21 mouse cellular contexts compared by ENCODE assay signal in genomic region chr12:26163416-26163815, GRCm38 (mm10).
DNase-seq lines count a peak whose midpoint lies in the region; ATAC-seq and TF ChIP-seq lines count a peak whose summit lies in the region.
"Had no signal": no experiment of that assay in that cellular context is flagged by ENCODE, and none has a peak within 500 bp of the region (broad histone marks: within the 10 kb centered on the region; RNA-seq: fewer than 3 reads in every experiment).

No protein-coding gene starts in this region.

- 43% methylated on average over 3 of the region's 3 CpGs for whole genome bisulfite sequencing in embryonic facial prominence, embryonic 14.5 days
- WGBS in embryonic facial prominence, embryonic 10.5 days, result 79% methylated on average over 3 of the region's 3 CpGs
- WGBS in limb, embryonic 14.5 days, result 56% methylated on average over 3 of the region's 3 CpGs
- WGBS in limb, embryonic 10.5 days, result 80% methylated on average over 3 of the region's 3 CpGs
- WGBS in midbrain, embryonic 10.5 days, result 81% methylated on average over 3 of the region's 3 CpGs

- no peak overlapping the region for H3K4me2 ChIP-seq in embryonic facial prominence, embryonic 14.5 days (ENCODE audit: low read depth, low read length)
- H3K4me2 ChIP-seq in limb, embryonic 14.5 days (replicated peaks; ENCODE audit: low read depth, low read length, severe bottlenecking), result no peak overlapping the region
- H3K4me2 ChIP-seq: hindbrain, embryonic 15.5 days; midbrain, embryonic 15.5 days had no signal

- H3K27me3 ChIP-seq in embryonic facial prominence, embryonic 14.5 days (replicated peaks; ENCODE audit: control insufficient read depth, insufficient read depth, low read length), result no peaks in the 10 kb centered on the region
- no peaks in the 10 kb centered on the region for H3K27me3 ChIP-seq in embryonic facial prominence, embryonic 10.5 days (replicated peaks; ENCODE audit: low read depth, poor library complexity, severe bottlenecking)
- H3K27me3 ChIP-seq in limb, embryonic 14.5 days (ENCODE audit: control insufficient read depth, insufficient read depth, low read length), result no peaks in the 10 kb centered on the region
- H3K27me3 ChIP-seq in limb, embryonic 10.5 days (ENCODE audit: low read depth, poor library complexity, severe bottlenecking), result no peaks in the 10 kb centered on the region
- H3K27me3 ChIP-seq in midbrain, embryonic 10.5 days (ENCODE audit: low read depth, poor library complexity, severe bottlenecking), result no peaks in the 10 kb centered on the region
- H3K27me3 ChIP-seq: hindbrain, embryonic 15.5 days; megakaryocyte, embryonic 14.5 days; midbrain, embryonic 15.5 days; Patski had no signal

- H3K36me3 ChIP-seq in embryonic facial prominence, embryonic 14.5 days (ENCODE audit: control insufficient read depth, insufficient read depth, low read length), result no peaks in the 10 kb centered on the region
- no peaks in the 10 kb centered on the region for H3K36me3 ChIP-seq in embryonic facial prominence, embryonic 10.5 days (replicated peaks)
- no peaks in the 10 kb centered on the region for H3K36me3 ChIP-seq in limb, embryonic 14.5 days (ENCODE audit: control insufficient read depth, insufficient read depth, low read length)
- H3K36me3 ChIP-seq in limb, embryonic 10.5 days, result no peaks in the 10 kb centered on the region
- no peaks in the 10 kb centered on the region for H3K36me3 ChIP-seq in midbrain, embryonic 10.5 days
- H3K36me3 ChIP-seq: forebrain, embryonic 10.5 days; hindbrain, embryonic 15.5 days; midbrain, embryonic 15.5 days had no signal

- no peaks in the 10 kb centered on the region for H3K4me1 ChIP-seq in embryonic facial prominence, embryonic 14.5 days (ENCODE audit: control insufficient read depth, insufficient read depth, low read length)
- H3K4me1 ChIP-seq in embryonic facial prominence, embryonic 10.5 days, result no peaks in the 10 kb centered on the region
- H3K4me1 ChIP-seq in limb, embryonic 14.5 days (ENCODE audit: control insufficient read depth, insufficient read depth, low read length), result 0 out of 2 replicates have a peak, but pooled peaks cover 2% of the 10 kb centered on the region
- H3K4me1 ChIP-seq in limb, embryonic 10.5 days, result no peaks in the 10 kb centered on the region
- H3K4me1 ChIP-seq in midbrain, embryonic 10.5 days, result no peaks in the 10 kb centered on the region
- H3K4me1 ChIP-seq: forebrain, embryonic 10.5 days; hindbrain, embryonic 15.5 days; megakaryocyte, embryonic 14.5 days; midbrain, embryonic 15.5 days had no signal

- DNase-seq in embryonic facial prominence, embryonic 14.5 days (ENCODE audit: low spot score), result peak; percentile 63
- no peak for DNase-seq in embryonic facial prominence, embryonic 10.5 days (ENCODE audit: low spot score)
- peak; percentile 29 for DNase-seq in limb, embryonic 14.5 days (ENCODE audit: low spot score)
- DNase-seq in limb, embryonic 10.5 days (ENCODE audit: low spot score), result no peak
- DNase-seq in urinary bladder, postnatal 14 days (ENCODE audit: low spot score), result peak; percentile 16
- DNase-seq in urinary bladder, postnatal 4 days (ENCODE audit: low spot score in 2 of 2), result no peak
- peak; percentile 66 for DNase-seq in telencephalon, adult 2 months (ENCODE audit: low read depth, low spot score)
- no peak for DNase-seq in midbrain, embryonic 10.5 days (ENCODE audit: low spot score)
- DNase-seq: adrenal gland, adult 8-10 months; cerebellum, adult 9-10 months; gastrocnemius, postnatal 10 days; kidney, adult 18-20 months; kidney, postnatal 10 days; liver, postnatal 0 days; thymus, adult 2 months had no signal

- H3K27ac ChIP-seq in embryonic facial prominence, embryonic 14.5 days (replicated peaks; ENCODE audit: low read depth, low read length), result 0 out of 2 replicates have a peak overlapping the region, but pooled peaks have one; percentile 21
- no peak overlapping the region for H3K27ac ChIP-seq in embryonic facial prominence, embryonic 10.5 days (replicated peaks)
- H3K27ac ChIP-seq in limb, embryonic 14.5 days (replicated peaks; ENCODE audit: low read depth, low read length), result no peak overlapping the region
- H3K27ac ChIP-seq in limb, embryonic 10.5 days, result no peak overlapping the region
- no peak overlapping the region for H3K27ac ChIP-seq in midbrain, embryonic 10.5 days (replicated peaks)
- H3K27ac ChIP-seq: forebrain, embryonic 10.5 days; hindbrain, embryonic 15.5 days; midbrain, embryonic 15.5 days had no signal

- H3K9me3 ChIP-seq in embryonic facial prominence, embryonic 14.5 days (ENCODE audit: control insufficient read depth, low read length), result no peaks in the 10 kb centered on the region
- H3K9me3 ChIP-seq in embryonic facial prominence, embryonic 10.5 days, result no peaks in the 10 kb centered on the region
- H3K9me3 ChIP-seq in limb, embryonic 14.5 days (ENCODE audit: control insufficient read depth, low read length), result no peaks in the 10 kb centered on the region
- H3K9me3 ChIP-seq in limb, embryonic 10.5 days (replicated peaks), result no peaks in the 10 kb centered on the region
- no peaks in the 10 kb centered on the region for H3K9me3 ChIP-seq in midbrain, embryonic 10.5 days (replicated peaks)
- H3K9me3 ChIP-seq: forebrain, embryonic 10.5 days; hindbrain, embryonic 15.5 days; megakaryocyte, embryonic 14.5 days; midbrain, embryonic 15.5 days had no signal

- H3K4me3 ChIP-seq in embryonic facial prominence, embryonic 14.5 days (ENCODE audit: low read depth, low read length), result no peak overlapping the region
- H3K4me3 ChIP-seq in embryonic facial prominence, embryonic 10.5 days, result no peak overlapping the region
- H3K4me3 ChIP-seq in limb, embryonic 14.5 days (replicated peaks; ENCODE audit: low read length), result no peak overlapping the region
- H3K4me3 ChIP-seq in limb, embryonic 10.5 days, result no peak overlapping the region
- H3K4me3 ChIP-seq in midbrain, embryonic 10.5 days, result no peak overlapping the region
- H3K4me3 ChIP-seq: forebrain, embryonic 10.5 days; hindbrain, embryonic 15.5 days; megakaryocyte, embryonic 14.5 days; midbrain, embryonic 15.5 days; myocyte had no signal

- no peak for ATAC-seq in embryonic facial prominence, embryonic 14.5 days (ENCODE audit: low read depth)
- no peak for ATAC-seq in limb, embryonic 14.5 days (ENCODE audit: low FRiP score, low read depth)
- ATAC-seq: liver, postnatal 0 days; midbrain, embryonic 15.5 days; Patski had no signal

- no peak for TF ChIP-seq POLR2A in limb, embryonic 14.5 days (IDR thresholded peaks at IDR 0.05; ENCODE audit: borderline replicate concordance, extremely low read depth, insufficient read depth, insufficient read length)

- H3K9ac ChIP-seq in embryonic facial prominence, embryonic 14.5 days (ENCODE audit: low read depth, low read length), result no peak overlapping the region
- no peak overlapping the region for H3K9ac ChIP-seq in limb, embryonic 14.5 days (ENCODE audit: low read depth, low read length, severe bottlenecking)
- H3K9ac ChIP-seq: hindbrain, embryonic 15.5 days; liver, postnatal 0 days; midbrain, embryonic 15.5 days had no signal

Comparison
In these comparisons a context has a peak if more than half of its experiments do, and no peak if none do; other contexts are left out.
1. DNase-seq: peak in embryonic facial prominence, embryonic 14.5 days (single experiment), limb, embryonic 14.5 days (single experiment), urinary bladder, postnatal 14 days (single experiment) and telencephalon, adult 2 months (single experiment); none in embryonic facial prominence, embryonic 10.5 days (single experiment), limb, embryonic 10.5 days (single experiment), urinary bladder, postnatal 4 days (0 of 2) and midbrain, embryonic 10.5 days (single experiment).